Mouse (Mus musculus) E14TG2a.4 (cell line): Measurements from ENCODE around the gene Stard13.

Experiments
- CTCF ChIP-seq: conservative IDR thresholded peaks from 2 replicates; pipeline ENCODE4 v1.5.1; 2014; ENCODE audit warnings: low read length
- POU5F1 ChIP-seq: IDR thresholded peaks from 2 replicates; pipeline ENCODE4 v1.6.1; 2014; ENCODE audit warnings: low read length, borderline replicate concordance

GRCm38 (mm10) chr5:151056255-151056919 is 177.2 kb downstream of the Stard13 start:
- TF ChIP-seq CTCF (no peak), POU5F1 (no peak)
